Mouse (Mus musculus) spleen, adult 2 months (tissue): ENCODE data around the gene Tesk1. TPM values are rescaled to one million over a fixed set of nuclear protein-coding genes. Genes with fewer than 3 reads are reported as not detected.
A peak's percentile ranks its signal among the peaks of the same experiment; 100 is the strongest.

Source experiments
- DNase-seq, 2 experiments: peaks; one replicate each; pipeline versions ENCODE4 v3.0.0 to v3.0.0-alpha.2; 2012 to 2021; ENCODE audit warnings: low spot score in 2 of 2, low read depth in 1 of 2
- H3K27ac ChIP-seq: fragments of 200-500 bp; 2 replicates; pipeline ENCODE4 v1.5.1; 2012; ENCODE audit warnings: low read length, inconsistent platforms; ENCODE audit not compliant: insufficient read depth
- H3K27me3 ChIP-seq: fragments of 200-500 bp; 2 replicates; pipeline ENCODE4 v1.6.1; 2012; ENCODE audit warnings: mild to moderate bottlenecking, moderate library complexity, low read length, inconsistent platforms; ENCODE audit not compliant: control insufficient read depth, insufficient read depth
- H3K36me3 ChIP-seq: fragments of 200-500 bp; 2 replicates; pipeline ENCODE4 v1.6.1; 2012; ENCODE audit warnings: mild to moderate bottlenecking, low read length, inconsistent platforms; ENCODE audit not compliant: control insufficient read depth, insufficient read depth
- H3K4me1 ChIP-seq: fragments of 200-500 bp; 2 replicates; pipeline ENCODE4 v1.6.1; 2011; ENCODE audit warnings: inconsistent platforms; ENCODE audit not compliant: control insufficient read depth, insufficient read depth, insufficient read length
- H3K4me3 ChIP-seq: fragments of 200-500 bp; 2 replicates; pipeline ENCODE4 v1.5.1; 2011; ENCODE audit warnings: mild to moderate bottlenecking, inconsistent platforms; ENCODE audit not compliant: insufficient read depth, insufficient read length; ENCODE audit errors: extremely low read depth
- CTCF ChIP-seq: fragments of 200-500 bp; IDR thresholded peaks from 2 replicates; pipeline ENCODE4 v1.5.1; 2011; ENCODE audit warnings: mild to moderate bottlenecking, inconsistent platforms; ENCODE audit not compliant: insufficient read depth, insufficient read length, insufficient replicate concordance; ENCODE audit errors: extremely low read depth
- POLR2A ChIP-seq: fragments of 200-500 bp; IDR thresholded peaks from 2 replicates; pipeline ENCODE4 v1.6.1; 2011; ENCODE audit warnings: low read depth, low read length, inconsistent platforms
- WGBS: fragments of 180-500 bp; shearing (Covaris S2); methylation state at CpG from one replicate; pipeline ENCODE4 v1.1.7; 2018; 5-methylcytosine and 5-hydroxymethylcytosine counted together
- polyA plus RNA-seq: library from polyadenylated mRNA; depleted of rRNA; stranded (reverse); fragments of >200 nt; gene quantifications from 2 replicates; pipeline ENCODE4 v1.2.3, GENCODE M21; 2012

Tesk1 gene
- polyA plus RNA-seq, 1 experiment: 49.6 TPM

DNA sequence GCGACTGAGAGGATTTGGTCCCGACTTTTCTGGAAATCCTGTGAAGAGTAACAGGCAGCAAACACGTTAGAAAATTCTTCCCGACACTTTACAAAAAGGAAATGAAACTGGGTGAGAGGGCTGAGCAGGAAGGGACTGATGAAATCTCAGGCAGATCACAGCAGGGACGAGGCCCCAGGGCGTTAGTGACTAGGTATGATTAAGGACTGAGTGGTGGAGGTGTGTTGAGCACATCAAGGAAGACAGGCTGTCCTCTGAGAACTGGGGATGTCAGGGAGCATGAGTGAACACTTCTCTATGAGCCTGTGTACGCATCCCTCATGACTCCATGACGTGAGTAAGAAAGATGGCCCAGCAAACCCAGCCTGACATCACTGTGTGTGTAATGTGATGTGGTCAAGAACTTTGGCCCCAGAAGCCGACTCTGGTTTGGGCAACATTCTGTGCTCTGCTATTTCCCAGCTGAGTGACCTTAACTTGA, 21.9 kb upstream of the Tesk1 start:
- TF ChIP-seq CTCF (no peak), POLR2A (no peak)
- no peak for DNase-seq
- WGBS: 53% methylated on average over 9 of the region's 9 CpGs
- Histone ChIP-seq H3K4me1 (no peaks in the 10 kb centered on the region), H3K27ac (0 out of 2 replicates have a peak overlapping the region, but pooled peaks have one; percentile 4), H3K36me3 (no peaks in the 10 kb centered on the region), H3K27me3 (no peaks in the 10 kb centered on the region), H3K4me3 (no peak overlapping the region)

- H3K4me3 ChIP-seq: no peak overlapping the region
- H3K4me1 ChIP-seq: no peaks in the 10 kb centered on the region
- H3K36me3 ChIP-seq: no peaks in the 10 kb centered on the region
- peak; percentile 33 to 51 for DNase-seq
- no peaks in the 10 kb centered on the region for H3K27me3 ChIP-seq
- TF ChIP-seq POLR2A (no peak), CTCF (peak; percentile 66; the same call in 1 of the 2 replicates)
- 0 out of 2 replicates have a peak overlapping the region, but pooled peaks have one; percentile 4 for H3K27ac ChIP-seq
- 2% methylated on average over 6 of the region's 6 CpGs for WGBS
Measured at GRCm38 (mm10) chr4:43420305-43420704, 21.4 kb upstream of the Tesk1 start.

DNA sequence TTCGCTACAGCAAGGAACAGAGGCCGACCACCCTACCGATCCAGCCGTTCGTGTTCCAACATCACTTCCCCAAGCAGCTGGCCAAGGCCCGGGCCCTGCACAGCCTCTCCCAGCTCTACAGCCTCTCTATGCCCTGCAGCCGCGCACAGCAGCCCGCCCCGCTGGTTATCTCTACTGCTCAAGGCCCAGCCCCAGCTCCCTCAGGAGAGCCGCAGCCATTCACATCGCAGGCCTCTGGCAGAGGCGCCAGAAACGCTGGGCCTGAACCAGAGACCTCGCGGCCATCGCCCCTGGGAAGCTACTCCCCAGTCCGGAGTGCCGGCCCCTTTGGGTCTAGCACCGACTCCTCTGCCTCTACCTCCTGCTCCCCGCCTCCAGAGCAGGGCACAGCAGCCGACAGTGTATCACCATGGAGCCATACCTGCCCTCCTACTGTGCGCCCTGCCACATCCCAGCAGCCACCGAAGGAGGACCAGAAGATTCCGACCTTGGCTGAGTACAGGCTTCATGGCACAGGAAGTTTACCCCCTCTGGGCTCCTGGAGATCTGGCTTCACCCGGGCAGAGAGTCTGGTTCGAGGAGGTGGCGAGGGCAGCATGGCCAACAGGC, 20.0 kb upstream of the Tesk1 start:
- no peak for TF ChIP-seq CTCF
- TF ChIP-seq POLR2A: no peak
- H3K4me1 ChIP-seq: no peaks in the 10 kb centered on the region
- WGBS: 91% methylated on average over 28 of the region's 28 CpGs
- no peak for DNase-seq
- peaks cover 8% of the 10 kb centered on the region for H3K27me3 ChIP-seq
- no peak overlapping the region for H3K27ac ChIP-seq
- no peak overlapping the region for H3K4me3 ChIP-seq
- H3K36me3 ChIP-seq: no peaks in the 10 kb centered on the region

GRCm38 (mm10) chr4:43423267-43423934, 18.3 kb upstream of the Tesk1 start:
- H3K36me3 ChIP-seq: no peaks in the 10 kb centered on the region
- no peak for DNase-seq
- 86% methylated on average over 20 of the region's 20 CpGs for WGBS
- H3K4me1 ChIP-seq: peaks cover 2% of the 10 kb centered on the region; the same call in 1 of the 2 replicates
- TF ChIP-seq POLR2A (no peak), CTCF (no peak)
- peaks cover 10% of the 10 kb centered on the region for H3K27me3 ChIP-seq
- no peak overlapping the region for H3K4me3 ChIP-seq
- no peak overlapping the region for H3K27ac ChIP-seq

GRCm38 (mm10) chr4:43424072-43424471, 17.7 kb upstream of the Tesk1 start:
- H3K27ac ChIP-seq: no peak overlapping the region
- H3K4me3 ChIP-seq: no peak overlapping the region
- DNase-seq: no peak
- H3K4me1 ChIP-seq: peaks cover 2% of the 10 kb centered on the region; the same call in 1 of the 2 replicates
- no peaks in the 10 kb centered on the region for H3K36me3 ChIP-seq
- 88% methylated on average over 9 of the region's 9 CpGs for WGBS
- TF ChIP-seq CTCF (no peak), POLR2A (no peak)
- H3K27me3 ChIP-seq: peaks cover 10% of the 10 kb centered on the region

DNA sequence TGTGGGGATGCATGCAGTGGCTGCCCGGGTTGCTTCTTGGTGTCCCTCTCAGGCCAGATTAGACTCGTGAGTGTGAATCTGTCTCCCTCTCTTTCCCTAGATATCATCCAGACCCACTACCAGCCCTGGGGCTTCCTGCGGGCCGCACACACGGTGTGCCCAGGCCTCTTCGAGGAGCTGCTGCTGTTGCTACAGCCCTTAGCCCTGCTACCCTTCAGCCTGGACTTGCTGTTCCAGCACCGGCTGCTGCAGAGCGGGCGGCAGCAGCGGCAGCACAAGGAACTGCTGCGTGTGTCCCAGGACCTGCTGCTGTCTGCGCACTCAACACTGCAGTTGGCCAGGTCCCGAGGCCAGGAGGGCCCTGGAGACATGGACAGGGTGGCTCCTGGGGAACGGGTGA, 16.5 kb upstream of the Tesk1 start:
- DNase-seq: no peak
- Histone ChIP-seq H3K4me3 (no peak overlapping the region), H3K36me3 (no peaks in the 10 kb centered on the region), H3K27ac (no peak overlapping the region), H3K27me3 (peaks cover 10% of the 10 kb centered on the region), H3K4me1 (peaks cover 2% of the 10 kb centered on the region; the same call in 1 of the 2 replicates)
- 46% methylated on average over 14 of the region's 14 CpGs for WGBS
- no peak for TF ChIP-seq POLR2A
- TF ChIP-seq CTCF: no peak
